Comparison of ENCODE assay signal across 40 mouse cellular contexts in the genomic region with DNA sequence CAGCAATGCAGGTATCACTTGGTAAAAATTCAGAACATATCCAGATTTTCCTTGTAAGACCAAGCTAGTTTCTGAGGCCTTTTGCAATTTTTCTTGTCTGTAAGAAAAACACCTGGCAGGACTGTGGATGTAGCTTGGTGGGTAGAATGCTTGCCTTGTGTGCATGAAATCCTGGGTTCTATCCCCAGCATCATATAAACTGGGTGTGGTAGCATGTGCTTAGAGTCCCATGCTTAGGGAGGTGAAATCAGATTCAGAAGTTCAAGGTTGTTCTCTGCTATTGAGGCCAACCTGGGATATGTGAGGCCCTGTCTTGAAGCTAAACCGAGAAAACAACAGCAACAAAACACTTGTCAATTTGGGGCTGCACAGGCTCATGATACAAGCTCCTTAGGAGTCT. TPM values are rescaled to one million over a fixed set of nuclear protein-coding genes. Genes with fewer than 3 reads are reported as not detected.
"Had no signal": no experiment of that assay in that cellular context is flagged by ENCODE, and none has a peak within 500 bp of the region (broad histone marks: within the 10 kb centered on the region; RNA-seq: fewer than 3 reads in every experiment).

No protein-coding gene starts in this region.

- DNase-seq: gastrocnemius, adult 2 months; gastrocnemius, postnatal 10 days; gastrocnemius, postnatal 25 days; heart, adult 2 months; heart, postnatal 14 days; heart, postnatal 36 days; kidney, adult 11 months; kidney, adult 2 months; kidney, adult 9 months; kidney, postnatal 14 days; kidney, postnatal 36 days; layer of hippocampus, adult 9-11 months; layer of hippocampus, postnatal 36 days; left cerebral cortex, postnatal 4 days had no signal

- H3K9me3 ChIP-seq: heart, embryonic 13.5 days; heart, embryonic 15.5 days; hindbrain, embryonic 10.5 days; hindbrain, embryonic 12.5 days; hindbrain, embryonic 15.5 days; kidney, embryonic 15.5 days; limb, embryonic 13.5 days; limb, embryonic 15.5 days; liver, embryonic 12.5 days had no signal

- H3K27ac ChIP-seq: heart, adult 2 months; heart, embryonic 13.5 days; heart, embryonic 15.5 days; hindbrain, embryonic 10.5 days; hindbrain, embryonic 12.5 days; hindbrain, embryonic 15.5 days; hindbrain, postnatal 0 days; kidney, embryonic 15.5 days; kidney, postnatal 0 days; limb, embryonic 13.5 days; limb, embryonic 15.5 days; liver, embryonic 12.5 days; liver, embryonic 14.5 days had no signal

- H3K4me3 ChIP-seq: gastrocnemius, adult 2 months; heart, adult 2 months; heart, embryonic 13.5 days; heart, embryonic 15.5 days; hindbrain, embryonic 10.5 days; hindbrain, embryonic 12.5 days; hindbrain, embryonic 15.5 days; kidney, embryonic 15.5 days; limb, embryonic 13.5 days; limb, embryonic 15.5 days; liver, embryonic 12.5 days had no signal

- H3K4me1 ChIP-seq: heart, embryonic 15.5 days; hindbrain, embryonic 10.5 days; hindbrain, embryonic 12.5 days; hindbrain, embryonic 15.5 days; kidney, embryonic 15.5 days; limb, embryonic 13.5 days; limb, embryonic 15.5 days; liver, embryonic 12.5 days had no signal

- H3K36me3 ChIP-seq: heart, embryonic 13.5 days; heart, embryonic 15.5 days; hindbrain, embryonic 10.5 days; hindbrain, embryonic 12.5 days; hindbrain, embryonic 15.5 days; kidney, embryonic 15.5 days; limb, embryonic 13.5 days; limb, embryonic 15.5 days; liver, embryonic 12.5 days had no signal

- H3K9ac ChIP-seq: heart, embryonic 13.5 days; heart, embryonic 15.5 days; hindbrain, embryonic 12.5 days; hindbrain, embryonic 15.5 days; kidney, embryonic 15.5 days; limb, embryonic 13.5 days; limb, embryonic 15.5 days; liver, embryonic 12.5 days; liver, embryonic 14.5 days had no signal

- H3K4me2 ChIP-seq: heart, embryonic 11.5 days; heart, embryonic 13.5 days; heart, embryonic 15.5 days; hindbrain, embryonic 12.5 days; hindbrain, embryonic 15.5 days; kidney, embryonic 15.5 days; limb, embryonic 13.5 days; limb, embryonic 15.5 days; liver, embryonic 12.5 days had no signal

- H3K27me3 ChIP-seq: heart, embryonic 13.5 days; heart, embryonic 15.5 days; hindbrain, embryonic 12.5 days; hindbrain, embryonic 15.5 days; kidney, embryonic 15.5 days; limb, embryonic 13.5 days; limb, embryonic 15.5 days; liver, embryonic 12.5 days had no signal

- ATAC-seq: hindbrain, postnatal 0 days; liver, embryonic 12.5 days had no signal

RNA-seq across cellular contexts. Expression of gene Ms4a18, which starts 1.8 kb away (rescaled TPM):
- total RNA-seq: gastrocnemius, adult 2 months; gastrocnemius, postnatal 10 days; gastrocnemius, postnatal 25 days; gastrocnemius, postnatal 4 days; granulocyte monocyte progenitor cell, adult 5-6 weeks; heart, adult 2 months; heart, postnatal 14 days; heart, postnatal 36 days; hindbrain, postnatal 0 days; layer of hippocampus, adult 18-20 months; layer of hippocampus, adult 8-10 months; layer of hippocampus, postnatal 14 days; layer of hippocampus, postnatal 36 days; left cerebral cortex, adult 18-20 months; left cerebral cortex, adult 8-10 months; left cerebral cortex, postnatal 10 days; left cerebral cortex, postnatal 25 days; left cerebral cortex, postnatal 4 days; liver, adult 2 months had no signal
- polyA plus RNA-seq: frontal cortex, adult 2 months; heart, adult 2 months; heart, embryonic 11.5 days; heart, embryonic 13.5 days; heart, embryonic 15.5 days; heart, postnatal 0 days; hindbrain, embryonic 10.5 days; hindbrain, embryonic 12.5 days; hindbrain, embryonic 15.5 days; hindbrain, postnatal 0 days; kidney, adult 2 months; kidney, embryonic 15.5 days; kidney, postnatal 0 days; limb, embryonic 11.5 days; limb, embryonic 13.5 days; limb, embryonic 15.5 days; liver, adult 2 months; liver, embryonic 12.5 days; liver, embryonic 14.5 days had no signal

RNA-seq across cellular contexts. Expression of gene Ms4a15, which starts 22.9 kb away (rescaled TPM):
- total RNA-seq: gastrocnemius, adult 2 months; gastrocnemius, postnatal 10 days; gastrocnemius, postnatal 25 days; gastrocnemius, postnatal 4 days; granulocyte monocyte progenitor cell, adult 5-6 weeks; heart, adult 2 months; heart, postnatal 14 days; heart, postnatal 36 days; hindbrain, postnatal 0 days; layer of hippocampus, adult 18-20 months; layer of hippocampus, adult 8-10 months; layer of hippocampus, postnatal 14 days; layer of hippocampus, postnatal 36 days; left cerebral cortex, adult 18-20 months; left cerebral cortex, postnatal 10 days; left cerebral cortex, postnatal 25 days; liver, adult 2 months had no signal
- polyA plus RNA-seq: heart, adult 2 months; heart, embryonic 11.5 days; heart, embryonic 13.5 days; heart, embryonic 15.5 days; heart, postnatal 0 days; hindbrain, embryonic 10.5 days; hindbrain, embryonic 12.5 days; hindbrain, postnatal 0 days; kidney, adult 2 months; kidney, embryonic 15.5 days; kidney, postnatal 0 days; limb, embryonic 11.5 days; limb, embryonic 13.5 days; limb, embryonic 15.5 days; liver, adult 2 months; liver, embryonic 12.5 days; liver, embryonic 14.5 days had no signal

RNA-seq across cellular contexts. Expression of gene Ms4a10, which starts 41.5 kb away (rescaled TPM):
- total RNA-seq: gastrocnemius, adult 2 months; gastrocnemius, postnatal 10 days; gastrocnemius, postnatal 25 days; granulocyte monocyte progenitor cell, adult 5-6 weeks; heart, adult 2 months; heart, postnatal 14 days; heart, postnatal 36 days; hindbrain, postnatal 0 days; layer of hippocampus, adult 18-20 months; layer of hippocampus, adult 8-10 months; layer of hippocampus, postnatal 14 days; layer of hippocampus, postnatal 36 days; left cerebral cortex, adult 18-20 months; left cerebral cortex, adult 8-10 months; left cerebral cortex, postnatal 10 days; left cerebral cortex, postnatal 25 days; left cerebral cortex, postnatal 4 days; liver, adult 2 months had no signal
- polyA plus RNA-seq: frontal cortex, adult 2 months; heart, adult 2 months; heart, embryonic 11.5 days; heart, embryonic 15.5 days; hindbrain, embryonic 10.5 days; hindbrain, embryonic 12.5 days; hindbrain, embryonic 15.5 days; hindbrain, postnatal 0 days; kidney, adult 2 months; limb, embryonic 11.5 days; limb, embryonic 13.5 days; liver, adult 2 months; liver, embryonic 12.5 days had no signal
